Mouse (Mus musculus) megakaryocyte, embryonic 14.5 days (primary cell): ENCODE results near the gene Kcnc2.

Experiments used
- FLI1 ChIP-seq: IDR thresholded peaks from 2 replicates; pipeline ENCODE4 v1.6.1; 2012; ENCODE audit warnings: low read length, inconsistent platforms, mixed read lengths
- GATA1 ChIP-seq: IDR thresholded peaks from 3 replicates; pipeline ENCODE4 v1.6.1; 2012; ENCODE audit warnings: mixed read lengths, low read length, inconsistent platforms, borderline replicate concordance

- TF ChIP-seq FLI1 (no peak), GATA1 (no peak)
Measured at GRCm38 (mm10) chr10:112357669-112358362, 86.9 kb downstream of the Kcnc2 start.
